Mouse (Mus musculus) neural tube, embryonic 12.5 days (tissue): Measurements from ENCODE around the gene Slc22a16. TPM values are rescaled to one million over a fixed set of nuclear protein-coding genes. Genes with fewer than 3 reads are reported as not detected.
"Not testable (repeated sequence)": the region's sequence is repeated elsewhere in the genome, so short reads cannot be mapped to it uniquely, and the experiment has no call there.

Experiments used
- ATAC-seq: fragments of 200-750 bp; cut with Nextera tagmentation; 2 replicates; pipeline ENCODE4 v1.8.0; 2017; ENCODE audit warnings: low read depth, mild to moderate bottlenecking, moderate TSS enrichment, moderate library complexity; ENCODE audit not compliant: low FRiP score
- H3K27ac ChIP-seq: fragments of 300-500 bp; sonication (generic); 2 replicates; pipeline ENCODE4 v1.5.1; 2016
- H3K27me3 ChIP-seq: fragments of 300-500 bp; sonication (generic); replicated peaks from 2 replicates; pipeline ENCODE4 v1.6.1; 2016; ENCODE audit warnings: mild to moderate bottlenecking
- H3K36me3 ChIP-seq: fragments of 300-500 bp; sonication (generic); 2 replicates; pipeline ENCODE4 v1.6.1; 2016; ENCODE audit warnings: mild to moderate bottlenecking
- H3K4me1 ChIP-seq: fragments of 300-500 bp; sonication (generic); 2 replicates; pipeline ENCODE4 v1.6.1; 2016
- H3K4me2 ChIP-seq: fragments of 300-500 bp; sonication (generic); replicated peaks from 2 replicates; pipeline ENCODE4 v1.6.1; 2016; ENCODE audit warnings: mild to moderate bottlenecking
- H3K4me3 ChIP-seq: fragments of 300-500 bp; sonication (generic); 2 replicates; pipeline ENCODE4 v1.5.1; 2016
- H3K9ac ChIP-seq: fragments of 300-500 bp; sonication (generic); 2 replicates; pipeline ENCODE4 v1.6.1; 2016; ENCODE audit warnings: mild to moderate bottlenecking
- H3K9me3 ChIP-seq: fragments of 300-500 bp; sonication (generic); 2 replicates; pipeline ENCODE4 v1.6.1; 2016; ENCODE audit warnings: mild to moderate bottlenecking
- WGBS: fragments of 180-500 bp; shearing (Covaris S2); methylation state at CpG from one replicate; pipeline ENCODE4 v1.1.7; 2016; 5-methylcytosine and 5-hydroxymethylcytosine counted together
- polyA plus RNA-seq: library from polyadenylated mRNA; unstranded; fragments of >200 nt; fragmentation: Nextera tagmentation; extraction: Ambion mirVana; gene quantifications from 2 replicates; pipeline ENCODE4 v1.2.1, GENCODE M21; 2016

Gene Slc22a16
- polyA plus RNA-seq, 1 experiment from 2014 or later = not detected

GRCm38 (mm10) chr10:40532586-40532985, 37.5 kb upstream of the Slc22a16 start:
- H3K36me3 ChIP-seq, H3K4me3 ChIP-seq, H3K27ac ChIP-seq, ATAC-seq, H3K4me2 ChIP-seq, H3K4me1 ChIP-seq, H3K9ac ChIP-seq, H3K9me3 ChIP-seq, H3K27me3 ChIP-seq: not testable (repeated sequence)
- WGBS = 94% methylated on average over 4 of the region's 4 CpGs

- no peaks in the 10 kb centered on the region for H3K4me1 ChIP-seq
- ATAC-seq = no peak
- H3K9ac ChIP-seq = no peak overlapping the region
- H3K27me3 ChIP-seq = no peaks in the 10 kb centered on the region
- H3K9me3 ChIP-seq = peaks cover 8% of the 10 kb centered on the region; the same call in 1 of the 2 replicates
- H3K27ac ChIP-seq = no peak overlapping the region
- H3K36me3 ChIP-seq = no peaks in the 10 kb centered on the region
- H3K4me2 ChIP-seq = no peak overlapping the region
- no peak overlapping the region for H3K4me3 ChIP-seq
- WGBS = 76% methylated on average over 6 of the region's 6 CpGs
Measured at GRCm38 (mm10) chr10:40541351-40541750, 28.8 kb upstream of the Slc22a16 start.

GRCm38 (mm10) chr10:40549317-40549716, 20.8 kb upstream of the Slc22a16 start:
- no peaks in the 10 kb centered on the region for H3K36me3 ChIP-seq
- H3K27ac ChIP-seq = no peak overlapping the region
- H3K9ac ChIP-seq = no peak overlapping the region
- H3K9me3 ChIP-seq = no peaks in the 10 kb centered on the region
- H3K4me1 ChIP-seq = no peaks in the 10 kb centered on the region
- H3K4me3 ChIP-seq = no peak overlapping the region
- ATAC-seq = no peak
- no peak overlapping the region for H3K4me2 ChIP-seq
- H3K27me3 ChIP-seq = no peaks in the 10 kb centered on the region
- 56% methylated on average over 2 of the region's 2 CpGs for WGBS

- 78% methylated on average over 2 of the region's 2 CpGs for WGBS
- H3K4me2 ChIP-seq = no peak overlapping the region
- H3K9me3 ChIP-seq = no peaks in the 10 kb centered on the region
- no peak overlapping the region for H3K27ac ChIP-seq
- no peak overlapping the region for H3K4me3 ChIP-seq
- no peaks in the 10 kb centered on the region for H3K4me1 ChIP-seq
- no peak for ATAC-seq
- H3K36me3 ChIP-seq = no peaks in the 10 kb centered on the region
- no peaks in the 10 kb centered on the region for H3K27me3 ChIP-seq
- no peak overlapping the region for H3K9ac ChIP-seq
Measured at GRCm38 (mm10) chr10:40551801-40552200, 18.3 kb upstream of the Slc22a16 start.

- not testable (repeated sequence) for H3K4me2 ChIP-seq, H3K27ac ChIP-seq, H3K4me3 ChIP-seq, H3K27me3 ChIP-seq, H3K36me3 ChIP-seq, H3K9ac ChIP-seq, ATAC-seq, H3K9me3 ChIP-seq, H3K4me1 ChIP-seq
- WGBS = 97% methylated on average over 6 of the region's 6 CpGs
Measured at GRCm38 (mm10) chr10:40565695-40566094, 4.4 kb upstream of the Slc22a16 start.

GRCm38 (mm10) chr10:40575912-40576634, 5.9 kb downstream of the Slc22a16 start:
- no peak overlapping the region for H3K27ac ChIP-seq
- H3K36me3 ChIP-seq = no peaks in the 10 kb centered on the region
- H3K9me3 ChIP-seq = no peaks in the 10 kb centered on the region
- no peak for ATAC-seq
- H3K9ac ChIP-seq = no peak overlapping the region
- H3K4me1 ChIP-seq = no peaks in the 10 kb centered on the region
- H3K4me3 ChIP-seq = no peak overlapping the region
- H3K27me3 ChIP-seq = no peaks in the 10 kb centered on the region
- WGBS = 92% methylated on average over 7 of the region's 7 CpGs
- H3K4me2 ChIP-seq = no peak overlapping the region

- H3K4me1 ChIP-seq = no peaks in the 10 kb centered on the region
- no peak overlapping the region for H3K4me3 ChIP-seq
- no peaks in the 10 kb centered on the region for H3K36me3 ChIP-seq
- no peaks in the 10 kb centered on the region for H3K9me3 ChIP-seq
- ATAC-seq = no peak
- H3K9ac ChIP-seq = no peak overlapping the region
- no peak overlapping the region for H3K27ac ChIP-seq
- no peak overlapping the region for H3K4me2 ChIP-seq
- H3K27me3 ChIP-seq = no peaks in the 10 kb centered on the region
- WGBS = 82% methylated on average over 8 of the region's 8 CpGs
Measured at GRCm38 (mm10) chr10:40583584-40584255, 13.6 kb downstream of the Slc22a16 start.

GRCm38 (mm10) chr10:40592186-40592585, 22.1 kb downstream of the Slc22a16 start:
- Histone ChIP-seq H3K27me3 (no peaks in the 10 kb centered on the region), H3K27ac (no peak overlapping the region), H3K9ac (no peak overlapping the region), H3K4me2 (no peak overlapping the region), H3K9me3 (no peaks in the 10 kb centered on the region), H3K4me1 (no peaks in the 10 kb centered on the region), H3K36me3 (no peaks in the 10 kb centered on the region), H3K4me3 (no peak overlapping the region)
- ATAC-seq = no peak
- 69% methylated on average over 7 of the region's 7 CpGs for WGBS

GRCm38 (mm10) chr10:40597177-40597576, 27.0 kb downstream of the Slc22a16 start:
- Histone ChIP-seq H3K36me3 (no peaks in the 10 kb centered on the region), H3K27ac (no peak overlapping the region), H3K4me2 (no peak overlapping the region), H3K4me3 (no peak overlapping the region), H3K4me1 (no peaks in the 10 kb centered on the region), H3K9ac (no peak overlapping the region), H3K27me3 (no peaks in the 10 kb centered on the region), H3K9me3 (no peaks in the 10 kb centered on the region)
- WGBS = 90% methylated on average over 3 of the region's 3 CpGs
- no peak for ATAC-seq

- Histone ChIP-seq H3K36me3 (no peaks in the 10 kb centered on the region), H3K9ac (no peak overlapping the region), H3K27me3 (no peaks in the 10 kb centered on the region), H3K4me3 (no peak overlapping the region), H3K9me3 (0 out of 2 replicates have a peak, but pooled peaks cover 5% of the 10 kb centered on the region), H3K4me2 (no peak overlapping the region), H3K4me1 (no peaks in the 10 kb centered on the region), H3K27ac (no peak overlapping the region)
- ATAC-seq = no peak
- 64% methylated on average over 6 of the region's 6 CpGs for WGBS
Measured at GRCm38 (mm10) chr10:40604706-40605394, 34.7 kb downstream of the Slc22a16 start.

GRCm38 (mm10) chr10:40617973-40618372, 47.8 kb downstream of the Slc22a16 start:
- Histone ChIP-seq H3K27ac (no peak overlapping the region), H3K9ac (no peak overlapping the region), H3K9me3 (no peaks in the 10 kb centered on the region), H3K36me3 (no peaks in the 10 kb centered on the region), H3K4me1 (no peaks in the 10 kb centered on the region), H3K27me3 (no peaks in the 10 kb centered on the region), H3K4me3 (no peak overlapping the region), H3K4me2 (no peak overlapping the region)
- no peak for ATAC-seq

- H3K4me1 ChIP-seq = no peaks in the 10 kb centered on the region
- no peak overlapping the region for H3K4me3 ChIP-seq
- H3K9ac ChIP-seq = no peak overlapping the region
- H3K36me3 ChIP-seq = no peaks in the 10 kb centered on the region
- no peak overlapping the region for H3K4me2 ChIP-seq
- H3K27me3 ChIP-seq = no peaks in the 10 kb centered on the region
- no peaks in the 10 kb centered on the region for H3K9me3 ChIP-seq
- WGBS = 66% methylated on average over 1 of the region's 1 CpGs
- H3K27ac ChIP-seq = no peak overlapping the region
- no peak for ATAC-seq
Measured at GRCm38 (mm10) chr10:40619760-40620159, 49.6 kb downstream of the Slc22a16 start.
